ENCODE assay signal across 8 mouse cellular contexts in the genomic region with DNA sequence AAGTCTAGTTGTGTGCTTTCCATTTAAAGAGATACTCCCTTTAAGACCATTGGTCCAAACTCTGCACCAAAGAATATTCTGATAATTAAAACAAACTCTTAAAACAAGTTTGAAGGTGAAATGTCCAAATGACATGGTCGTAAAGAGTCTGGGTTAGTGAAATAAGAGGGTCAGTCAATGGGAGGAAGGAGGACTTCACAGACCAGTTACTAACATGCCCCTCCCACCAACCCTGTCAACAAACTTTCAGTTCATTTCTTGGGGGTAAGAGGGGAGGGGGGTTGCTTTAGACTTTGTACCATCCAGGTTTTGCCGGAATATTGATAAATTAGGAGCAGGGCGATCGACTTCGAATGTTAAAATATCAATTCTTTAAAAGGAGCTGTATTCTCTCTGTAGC. TPM values are rescaled to one million over a fixed set of nuclear protein-coding genes. Genes with fewer than 3 reads are reported as not detected.
DNase-seq lines count a peak whose midpoint lies in the region; ATAC-seq and TF ChIP-seq lines count a peak whose summit lies in the region.

No protein-coding gene starts in this region.

- H3K4me1 ChIP-seq in brown adipose tissue, adult 24 weeks (ENCODE audit: control insufficient read depth, insufficient read depth, insufficient read length, low read length), result no peaks in the 10 kb centered on the region
- H3K4me1 ChIP-seq in hindbrain, embryonic 14.5 days (replicated peaks; ENCODE audit: control insufficient read depth, insufficient read depth, low read length), result 0 out of 2 replicates have a peak, but pooled peaks cover 3% of the 10 kb centered on the region
- peaks cover 20% of the 10 kb centered on the region for H3K4me1 ChIP-seq in midbrain, embryonic 15.5 days

- no peak for ATAC-seq in hindbrain, embryonic 14.5 days (ENCODE audit: low FRiP score)
- peak; percentile 5; the same call in 1 of the 2 replicates for ATAC-seq in midbrain, embryonic 15.5 days (replicated peaks)

- peaks cover 14% of the 10 kb centered on the region; the same call in 1 of the 2 replicates for H3K27me3 ChIP-seq in hindbrain, embryonic 14.5 days (ENCODE audit: control insufficient read depth, insufficient read depth, low read length)
- peaks cover 10% of the 10 kb centered on the region for H3K27me3 ChIP-seq in midbrain, embryonic 15.5 days (replicated peaks)

- 17% methylated on average over 5 of the region's 5 CpGs for WGBS in hindbrain, embryonic 14.5 days
- 7% methylated on average over 5 of the region's 5 CpGs for WGBS in midbrain, embryonic 15.5 days

- H3K27ac ChIP-seq in layer of hippocampus, adult 2 months, result peak overlapping the region; percentile 92
- H3K27ac ChIP-seq in brown adipose tissue, adult 24 weeks (replicated peaks; ENCODE audit: low read depth, low read length), result peak overlapping the region; percentile 70
- H3K27ac ChIP-seq in hindbrain, embryonic 14.5 days, result peak overlapping the region; percentile 89
- H3K27ac ChIP-seq in midbrain, embryonic 15.5 days, result peak overlapping the region; percentile 79

- no peak for DNase-seq in layer of hippocampus, adult 2 months (ENCODE audit: low spot score in 2 of 2)
- no peak for DNase-seq in layer of hippocampus, adult 18-20 months (ENCODE audit: low spot score in 2 of 2)
- DNase-seq in hindbrain, embryonic 14.5 days (ENCODE audit: low spot score), result no peak
- DNase-seq in thymus, adult 18-20 months, result no peak
- DNase-seq in layer of hippocampus, postnatal 25 days (ENCODE audit: extremely low spot score in 1 of 2, low spot score in 1 of 2), result no peak
- DNase-seq in testis, postnatal 14 days (ENCODE audit: low spot score), result no peak

- peak overlapping the region; percentile 66 for H3K9ac ChIP-seq in hindbrain, embryonic 14.5 days
- H3K9ac ChIP-seq in midbrain, embryonic 15.5 days, result no peak overlapping the region

- no peaks in the 10 kb centered on the region for H3K9me3 ChIP-seq in hindbrain, embryonic 14.5 days (ENCODE audit: control insufficient read depth, low read length)
- H3K9me3 ChIP-seq in midbrain, embryonic 15.5 days, result no peaks in the 10 kb centered on the region

- peak overlapping the region; percentile 66 for H3K4me3 ChIP-seq in layer of hippocampus, adult 2 months
- peak overlapping the region; percentile 69 for H3K4me3 ChIP-seq in brown adipose tissue, adult 24 weeks (ENCODE audit: insufficient read depth, low read depth, low read length)
- peak overlapping the region; percentile 41 for H3K4me3 ChIP-seq in hindbrain, embryonic 14.5 days (replicated peaks; ENCODE audit: low read length)
- peak overlapping the region; percentile 58 for H3K4me3 ChIP-seq in midbrain, embryonic 15.5 days

- no peak for TF ChIP-seq CTCF in layer of hippocampus, adult 2 months (conservative IDR thresholded peaks at IDR 0.05)

- no peaks in the 10 kb centered on the region for H3K36me3 ChIP-seq in hindbrain, embryonic 14.5 days (replicated peaks; ENCODE audit: control insufficient read depth, insufficient read depth)
- H3K36me3 ChIP-seq in midbrain, embryonic 15.5 days (replicated peaks), result no peaks in the 10 kb centered on the region

- peak overlapping the region; percentile 92 for H3K4me2 ChIP-seq in hindbrain, embryonic 14.5 days (replicated peaks)
- peak overlapping the region; percentile 66 for H3K4me2 ChIP-seq in midbrain, embryonic 15.5 days

RNA-seq across cellular contexts. Expression of gene Nfia, which starts 1.1 kb away (rescaled TPM):
- 100 to 1,000 TPM; 113 to 115 TPM for total RNA-seq in layer of hippocampus, adult 2 months (2021)
- 10 to 100 TPM; 94.5 to 95.9 TPM for total RNA-seq in layer of hippocampus, adult 18-20 months (2021)
- 43.3 and 74.8 TPM in 2 replicates for polyA plus RNA-seq in brown adipose tissue, adult 24 weeks (2012; ENCODE audit: insufficient read depth, insufficient read length, missing spikeins)
- 47.8 and 49.2 TPM in 2 replicates for polyA plus RNA-seq in hindbrain, embryonic 14.5 days (2014; fragmentation: Nextera tagmentation; extraction: Ambion mirVana)
- 26.5 and 27.8 TPM in 2 replicates for polyA plus RNA-seq in midbrain, embryonic 15.5 days (2015; fragmentation: Nextera tagmentation; extraction: Ambion mirVana)
- 100 to 1,000 TPM; 104 to 117 TPM for total RNA-seq in layer of hippocampus, postnatal 25 days (2021)

RNA-seq across cellular contexts. Expression of gene E130114P18Rik, which starts 6.5 kb away (rescaled TPM):
- 1 to 10 TPM; 7.1 to 7.9 TPM for total RNA-seq in layer of hippocampus, adult 2 months (2021)
- total RNA-seq in layer of hippocampus, adult 18-20 months (2021), result 1 to 10 TPM; 6.9 to 7.6 TPM
- polyA plus RNA-seq in brown adipose tissue, adult 24 weeks (2012; ENCODE audit: insufficient read depth, insufficient read length, missing spikeins), result not detected in 2 replicates
- 26.3 and 28.0 TPM in 2 replicates for polyA plus RNA-seq in hindbrain, embryonic 14.5 days (2014; fragmentation: Nextera tagmentation; extraction: Ambion mirVana)
- 12.7 and 13.7 TPM in 2 replicates for polyA plus RNA-seq in midbrain, embryonic 15.5 days (2015; fragmentation: Nextera tagmentation; extraction: Ambion mirVana)
- total RNA-seq in layer of hippocampus, postnatal 25 days (2021), result 1 to 10 TPM; 7.9 to 9.2 TPM
